Mouse (Mus musculus) thymus, postnatal 0 days (tissue): ENCODE data around the gene Atxn3. TPM values are rescaled to one million over a fixed set of nuclear protein-coding genes. Genes with fewer than 3 reads are reported as not detected.

Experiments used
- DNase-seq: peaks from one replicate; pipeline ENCODE4 v3.0.0-alpha.2; 2015; ENCODE audit warnings: low spot score
- polyA plus RNA-seq: library from polyadenylated mRNA; unstranded; fragments of >200 nt; fragmentation: Nextera tagmentation; extraction: Ambion mirVana; gene quantifications from 2 replicates; pipeline ENCODE4 v1.2.1, GENCODE M21; 2015

Gene Atxn3
- 18.5 and 19.9 TPM in 2 replicates for polyA plus RNA-seq

DNA sequence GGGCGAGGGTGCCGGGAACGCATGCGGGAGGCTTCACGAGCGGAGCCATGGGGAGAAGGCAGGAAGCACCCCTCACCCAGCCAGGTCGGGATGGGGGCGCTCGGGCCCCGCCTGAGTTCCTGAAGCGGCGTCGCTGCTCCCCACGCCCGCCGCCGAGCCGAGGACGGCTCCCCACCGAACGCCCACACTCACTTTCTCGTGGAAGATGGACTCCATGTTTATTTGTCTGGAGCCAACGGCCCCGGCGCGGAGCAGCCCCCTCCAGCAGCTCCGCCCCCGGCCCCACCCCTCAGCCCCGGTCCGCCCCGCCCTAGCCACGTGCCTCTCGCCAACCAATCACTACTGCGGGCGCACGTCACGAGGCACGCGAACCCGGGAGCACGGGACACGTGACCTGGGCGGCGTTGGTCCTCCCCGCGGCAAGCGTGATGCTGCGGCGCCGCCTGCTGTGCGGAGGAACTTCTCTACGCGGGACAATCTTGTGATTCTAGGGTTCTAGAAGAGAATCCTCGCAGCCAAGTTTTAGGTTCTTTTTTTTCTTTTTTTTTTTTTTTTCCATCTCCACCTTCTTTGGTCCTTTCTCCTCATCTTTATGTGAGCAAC lies at the start of gene Atxn3:
TSS of gene Atxn3 (minus strand) at position 305 of the 603 bp plus-strand sequence.
- peak; percentile 98 for DNase-seq

GRCm38 (mm10) chr12:102000785-102001184 lies 42.7 kb upstream of the Atxn3 start:
- DNase-seq = no peak

DNA sequence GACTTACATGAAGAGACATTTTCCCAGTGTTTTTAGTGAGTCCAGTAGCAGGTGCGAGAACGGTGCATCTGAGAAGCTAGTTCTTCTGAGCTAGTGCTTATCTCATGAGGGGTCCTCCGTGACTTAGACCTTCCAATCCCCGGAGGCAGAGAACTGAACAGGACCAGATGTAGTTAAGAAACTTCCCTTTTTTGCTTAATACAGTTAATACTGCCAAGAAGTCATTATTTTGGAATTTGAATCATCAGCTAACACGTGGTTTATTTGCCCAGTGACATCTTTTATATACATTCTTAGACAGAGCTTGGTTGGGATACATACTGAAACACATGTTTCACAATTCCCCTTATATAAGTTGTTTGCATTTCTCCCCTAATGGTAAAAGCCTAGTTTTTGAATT lies 40.9 kb upstream of the Atxn3 start:
- DNase-seq = no peak

DNA sequence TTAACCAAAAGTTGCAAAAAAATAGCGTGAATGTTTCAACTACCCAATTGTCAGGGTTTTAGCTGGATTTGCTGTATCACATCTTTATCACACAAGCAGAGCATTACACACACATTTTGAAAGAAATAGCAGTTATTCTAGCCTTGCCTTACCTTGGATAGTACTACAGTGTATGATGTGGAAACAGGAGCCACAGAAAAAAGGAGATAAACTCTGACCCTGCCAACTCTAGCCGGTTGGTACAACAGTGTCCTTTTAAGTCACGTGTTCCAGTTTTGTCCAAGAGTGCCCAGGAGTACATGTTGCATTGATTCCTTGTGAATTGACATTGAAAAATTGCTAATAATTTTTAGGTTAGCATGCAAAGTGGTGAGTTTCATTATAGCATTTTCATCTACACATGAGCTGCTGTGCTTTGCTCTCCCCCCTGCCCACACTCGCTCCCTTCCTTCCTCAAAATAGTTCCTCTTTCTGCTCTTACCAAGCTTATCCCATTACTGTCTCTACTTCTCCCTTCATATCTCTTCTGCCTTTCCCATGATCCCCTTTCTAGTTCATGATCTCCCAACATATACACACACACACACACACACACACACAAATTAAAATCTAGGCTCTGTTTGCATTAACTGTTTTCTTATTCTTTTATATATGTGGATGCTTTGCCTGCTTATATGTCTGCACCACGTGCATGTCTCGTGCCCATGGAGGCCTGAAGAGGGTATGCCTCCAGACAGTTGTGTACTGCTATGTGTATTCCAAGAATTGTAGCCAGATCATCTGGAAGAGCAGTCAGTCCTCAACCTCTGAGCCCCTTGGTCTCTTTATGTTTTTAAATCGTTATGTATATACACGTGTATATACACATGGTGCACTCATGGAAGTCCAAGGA lies 36.8 kb upstream of the Atxn3 start:
- DNase-seq = no peak

GRCm38 (mm10) chr12:101987659-101988058 lies 29.6 kb upstream of the Atxn3 start:
- no peak for DNase-seq

- DNase-seq = no peak
Observed at GRCm38 (mm10) chr12:101985110-101985509, 27.1 kb upstream of the Atxn3 start.

DNA sequence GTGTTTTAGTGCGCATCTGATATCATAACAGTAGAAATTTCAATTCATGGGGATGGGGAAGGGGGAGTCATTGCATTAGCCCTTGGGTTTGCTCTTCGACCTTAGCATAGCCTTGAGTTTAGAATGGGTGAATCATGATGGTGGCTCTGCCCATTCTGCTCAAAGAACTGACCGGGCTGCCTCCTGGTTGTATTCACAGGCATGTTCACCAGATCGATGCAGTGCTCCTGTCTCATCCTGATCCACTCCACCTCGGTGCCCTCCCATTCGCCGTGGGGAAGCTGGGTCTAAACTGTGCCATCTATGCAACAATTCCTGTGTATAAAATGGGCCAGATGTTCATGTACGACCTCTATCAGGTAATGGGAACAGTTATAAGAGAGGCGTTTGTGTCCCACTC lies 24.9 kb upstream of the Atxn3 start:
- no peak for DNase-seq

- DNase-seq = no peak
Observed at GRCm38 (mm10) chr12:101981559-101981958, 23.5 kb upstream of the Atxn3 start.

GRCm38 (mm10) chr12:101980266-101980665 lies 22.2 kb upstream of the Atxn3 start:
- no peak for DNase-seq

GRCm38 (mm10) chr12:101979213-101979750 lies 21.2 kb upstream of the Atxn3 start:
- DNase-seq = no peak

DNA sequence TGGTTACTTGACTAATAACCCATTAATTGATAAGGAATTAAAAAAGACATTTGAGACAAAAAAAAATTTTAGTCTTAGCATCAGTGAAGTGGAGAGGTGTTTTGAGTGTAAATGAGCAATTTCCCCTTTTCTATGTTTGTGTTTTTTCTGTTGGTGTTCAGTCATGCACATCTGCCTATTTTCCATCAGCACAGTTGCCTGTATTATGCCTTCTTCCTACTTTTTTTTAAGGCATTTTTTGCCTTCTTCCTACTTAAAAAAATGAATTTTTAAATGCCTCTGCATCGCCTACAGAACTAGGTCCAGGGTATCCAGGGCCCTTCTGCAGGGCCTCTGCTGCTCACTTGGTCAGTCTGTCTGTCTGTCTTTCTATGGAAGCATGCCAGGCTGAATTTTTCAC lies 20.5 kb upstream of the Atxn3 start:
- DNase-seq = no peak

GRCm38 (mm10) chr12:101978162-101978561 lies 20.1 kb upstream of the Atxn3 start:
- no peak for DNase-seq

GRCm38 (mm10) chr12:101977404-101977915 lies 19.4 kb upstream of the Atxn3 start:
- no peak for DNase-seq

DNA sequence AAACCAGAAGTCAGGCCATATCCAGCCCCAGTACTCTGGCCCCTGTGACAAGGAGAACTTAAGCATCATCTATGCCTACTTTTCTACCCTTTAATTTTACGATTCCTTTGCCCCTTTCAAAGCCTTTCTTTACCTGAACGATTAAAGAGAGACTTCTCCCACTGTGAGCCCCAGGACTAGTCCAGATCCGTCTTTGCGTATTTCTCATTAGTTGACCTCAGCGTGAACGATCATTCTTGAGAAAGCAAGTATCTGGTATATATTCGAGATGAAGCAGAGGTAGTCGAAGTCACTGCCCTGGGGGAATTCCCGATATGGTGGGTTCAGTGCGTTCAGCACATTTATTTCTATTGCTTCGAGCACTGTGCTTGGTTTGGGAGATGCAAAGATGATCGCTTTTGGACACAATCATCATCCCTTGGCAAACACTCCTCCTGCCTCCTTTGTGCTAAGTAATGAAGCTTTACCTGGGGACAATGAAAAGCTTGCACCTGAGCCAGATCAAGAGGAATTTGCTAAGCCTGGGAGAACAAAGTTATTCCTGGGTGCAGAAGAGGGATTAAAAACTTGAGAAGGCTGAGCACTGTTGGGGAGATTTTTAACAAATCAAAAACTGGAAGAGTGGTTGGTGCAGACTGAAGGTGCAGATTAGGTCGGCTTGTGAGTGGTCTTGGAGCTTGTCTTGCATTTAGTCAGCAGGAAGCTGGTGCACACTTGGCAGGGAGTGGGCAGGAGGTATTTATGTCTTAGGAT lies 18.8 kb upstream of the Atxn3 start:
- no peak for DNase-seq

GRCm38 (mm10) chr12:101975601-101976571 lies 17.8 kb upstream of the Atxn3 start, which contains the start of gene Cpsf2:
Gene Cpsf2, plus strand, starts transcription at chr12:101975988.
- DNase-seq = peak; percentile 85

DNA sequence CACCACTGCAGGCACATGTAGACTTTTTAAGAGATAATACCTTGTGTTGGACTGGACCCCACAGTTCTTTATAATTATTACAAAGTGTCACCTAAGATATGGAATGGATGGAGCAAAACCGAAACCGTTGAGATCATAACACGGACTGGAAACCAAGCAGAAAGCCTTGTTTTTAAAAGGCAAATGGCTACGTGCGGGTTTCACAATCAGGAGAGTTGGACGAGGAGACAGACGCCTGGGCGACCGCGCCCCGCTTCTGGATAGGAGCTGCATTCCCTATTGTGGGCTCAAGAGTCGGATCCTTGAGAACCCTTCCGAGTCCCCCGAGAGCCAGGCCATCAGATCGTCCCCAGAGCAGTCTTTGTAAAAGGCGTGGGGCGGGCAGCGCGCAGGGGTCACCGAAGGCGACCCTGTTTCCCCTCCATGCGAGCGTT lies 17.1 kb upstream of the Atxn3 start:
- no peak for DNase-seq

DNA sequence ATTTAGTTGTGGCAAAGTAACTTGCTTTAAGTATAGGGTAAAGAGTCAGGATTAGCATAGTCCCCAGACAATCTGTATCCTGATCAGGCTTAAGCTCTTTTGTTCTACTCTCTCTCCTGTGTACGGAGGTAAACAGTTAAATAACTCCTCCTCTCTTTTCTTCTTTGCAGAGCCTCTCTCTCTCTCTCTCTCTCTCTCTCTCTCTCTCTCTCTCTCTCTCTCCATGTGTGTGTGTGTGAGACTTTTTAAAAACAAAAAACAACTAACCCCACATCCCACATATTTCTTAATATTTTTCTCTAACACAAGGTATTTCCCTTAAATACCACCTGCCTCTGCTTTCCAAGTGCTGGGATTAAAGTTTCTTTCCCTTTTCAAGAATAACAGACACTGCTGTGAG lies 16.5 kb upstream of the Atxn3 start:
- no peak for DNase-seq

DNA sequence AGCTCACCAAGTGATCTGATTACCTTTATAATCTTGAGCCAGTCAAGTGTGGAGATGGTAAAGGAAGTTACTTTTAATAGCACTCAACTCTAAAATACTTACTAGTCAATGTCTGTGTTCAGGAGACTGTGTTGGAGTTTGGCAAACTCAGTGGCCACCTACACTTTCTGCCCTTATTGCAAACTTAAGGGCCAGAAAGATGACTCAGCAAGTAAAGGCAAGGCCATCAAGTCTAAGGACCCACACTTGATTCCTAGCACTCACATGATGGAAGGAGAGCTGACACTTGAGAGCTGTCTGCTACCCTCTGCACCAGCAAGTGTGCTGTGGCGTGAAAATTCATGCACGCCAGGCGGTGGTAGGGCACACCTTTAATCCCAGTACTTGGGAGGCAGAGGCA lies 14.2 kb upstream of the Atxn3 start:
- DNase-seq = no peak

DNA sequence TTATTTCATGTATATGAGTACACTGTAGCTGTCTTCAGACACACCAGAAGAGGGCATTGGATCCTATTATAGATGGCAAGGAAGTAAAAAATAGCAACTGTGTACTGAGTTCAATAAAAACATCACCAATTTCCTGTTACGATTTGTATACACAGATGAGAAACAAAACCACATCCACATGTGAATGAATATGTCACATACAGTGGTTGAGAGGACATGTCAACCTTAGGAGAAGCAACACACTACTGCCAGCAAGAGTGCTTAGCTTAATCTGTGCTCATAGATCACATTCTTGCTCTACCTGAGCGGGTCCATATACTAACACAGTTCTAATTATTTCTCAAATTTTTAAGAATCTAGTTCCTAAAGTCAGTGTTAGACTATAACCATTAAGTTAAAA lies 13.3 kb upstream of the Atxn3 start:
- DNase-seq = no peak
